Mouse (Mus musculus): Measurements from ENCODE around the gene C730034F03Rik.

- TF ChIP-seq POLR2A (IDR thresholded peaks at IDR 0.05; ENCODE audit: insufficient read depth, low read depth, low read length) = no peak
- no peak for TF ChIP-seq CTCF (IDR thresholded peaks at IDR 0.05; ENCODE audit: insufficient read depth, low read depth, low read length)
Measured at GRCm38 (mm10) chr15:89426716-89427115, 2.7 kb upstream of the C730034F03Rik start.

All from olfactory bulb, adult 2 months (tissue).